Mouse (Mus musculus) adrenal gland, adult 2 months (tissue): ENCODE results near the gene Birc7. TPM values are rescaled to one million over a fixed set of nuclear protein-coding genes. Genes with fewer than 3 reads are reported as not detected.
A peak's percentile ranks its signal among the peaks of the same experiment; 100 is the strongest.

Source experiments
- DNase-seq: peaks from one replicate; pipeline ENCODE4 v3.0.0; 2021
- microRNA-seq, 2 experiments: library from miRNA; unstranded; fragments of <30 nt; microRNA quantifications; one replicate each; pipeline ENCODE4 v1.2.0; 2021
- polyA plus RNA-seq: library from polyadenylated mRNA; depleted of rRNA; stranded (reverse); fragments of >200 nt; gene quantifications from 2 replicates; pipeline ENCODE4 v1.2.3, GENCODE M21; 2012; rRNA removed
- total RNA-seq, 2 experiments: library from RNA; stranded (reverse); gene quantifications; 2 replicates each; pipeline ENCODE4 v1.2.3; 2021

The Birc7 gene
- total and polyA plus RNA-seq, 3 experiments = not detected

DNA sequence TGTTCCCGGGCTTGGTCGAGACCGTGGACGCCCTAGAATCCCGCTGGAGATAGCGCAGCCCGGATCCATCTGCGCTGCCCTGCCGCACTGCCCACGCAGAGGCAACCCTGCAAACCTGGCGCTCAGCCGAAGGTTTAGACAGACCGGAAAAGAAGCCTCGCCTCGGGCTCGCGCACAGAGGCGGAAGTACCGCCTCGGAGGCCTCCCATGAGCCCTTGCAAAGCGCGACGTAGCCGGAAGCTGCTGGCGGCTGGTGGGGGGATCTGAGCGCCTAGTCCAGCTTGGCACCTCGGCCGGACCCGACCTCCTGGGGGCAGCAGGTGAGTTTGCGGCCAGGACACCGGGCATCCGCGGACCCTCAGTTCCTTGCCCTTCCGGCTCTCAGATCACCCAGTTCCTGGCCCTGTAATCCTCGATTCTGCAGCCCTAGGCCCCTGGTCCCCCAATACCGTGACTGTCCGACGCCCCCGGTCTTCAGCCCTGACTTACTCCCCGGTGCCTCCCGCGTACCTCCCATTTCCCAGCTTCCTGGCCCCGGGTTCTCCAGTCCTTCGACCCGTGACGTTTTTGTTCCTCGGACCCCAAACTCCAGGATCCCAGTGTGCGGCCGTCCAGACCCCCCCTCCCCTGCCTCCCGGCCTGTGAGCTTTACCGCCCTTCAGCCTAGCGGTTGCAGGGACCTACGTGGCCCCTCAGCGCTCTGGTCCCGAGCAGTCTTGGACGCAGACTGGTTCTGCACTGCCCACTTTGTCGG, 38.4 kb downstream of the Birc7 start, which contains the start of gene Arfgap1:
Arfgap1 (plus strand) TSS at position 216 of the 754 bp plus-strand sequence.
- peak; percentile 96 for DNase-seq

DNA sequence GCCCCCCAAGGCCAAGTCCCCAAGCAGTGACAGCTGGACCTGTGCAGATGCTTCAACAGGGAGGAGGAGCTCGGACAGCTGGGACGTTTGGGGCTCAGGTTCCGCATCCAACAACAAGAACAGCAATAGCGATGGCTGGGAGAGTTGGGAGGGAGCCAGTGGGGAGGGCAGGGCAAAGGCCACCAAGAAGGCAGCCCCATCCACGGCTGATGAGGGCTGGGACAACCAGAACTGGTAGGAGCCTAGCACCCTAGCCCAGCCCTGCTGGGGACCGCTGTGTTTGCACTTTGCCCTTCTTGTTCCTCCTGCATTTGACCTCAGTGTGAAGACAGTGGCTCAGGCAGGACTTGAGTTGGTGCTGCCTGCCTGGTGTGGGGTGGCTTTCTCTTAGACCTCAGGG, 52.3 kb downstream of the Birc7 start:
- no peak for DNase-seq

Small RNA genes within 50 kb of the gene (microRNA-seq; reads per million reads assigned to microRNA genes)
- gene Mir124a-3 = 0 reads per million in 2 experiments

Other genes with a start within 250 kb of the Birc7 start
- gene Dido1, start 219.0 kb upstream of the Birc7 start, total RNA-seq = 10 to 100 TPM; 36.6 to 38.6 TPM
- gene Dido1, start 219.0 kb upstream of the Birc7 start, polyA plus RNA-seq = 7.3 and 8.7 TPM in 2 replicates
- gene Gid8, start 218.9 kb upstream of the Birc7 start, total RNA-seq = 10 to 100 TPM; 58.3 to 61.8 TPM
- gene Gid8, start 218.9 kb upstream of the Birc7 start, polyA plus RNA-seq = 11.3 and 12.2 TPM in 2 replicates
- under 1 TPM; 0.52 TPM for gene Slc17a9, start 203.8 kb upstream of the Birc7 start, total RNA-seq
- 2.7 and 3.8 TPM in 2 replicates for gene Slc17a9, start 203.8 kb upstream of the Birc7 start, polyA plus RNA-seq
- gene Bhlhe23, start 152.1 kb upstream of the Birc7 start, total RNA-seq = not detected
- not detected in 2 replicates for gene Bhlhe23, start 152.1 kb upstream of the Birc7 start, polyA plus RNA-seq
- gene Ythdf1, start 8.1 kb upstream of the Birc7 start, total RNA-seq = 10 to 100 TPM; 41.8 to 57.9 TPM
- gene Ythdf1, start 8.1 kb upstream of the Birc7 start, polyA plus RNA-seq = 18.1 and 29.5 TPM in 2 replicates
- gene Nkain4, start 25.7 kb downstream of the Birc7 start, total RNA-seq = 1 to 10 TPM; 5.0 to 9.5 TPM
- gene Nkain4, start 25.7 kb downstream of the Birc7 start, polyA plus RNA-seq = 11.9 and 14.3 TPM in 2 replicates
- 10 to 100 TPM; 42.6 to 44.7 TPM for gene Arfgap1, start 38.2 kb downstream of the Birc7 start, total RNA-seq
- 49.2 and 49.4 TPM in 2 replicates for gene Arfgap1, start 38.2 kb downstream of the Birc7 start, polyA plus RNA-seq
- 1 to 10 TPM; 1.6 to 3.3 TPM for gene Col20a1, start 57.5 kb downstream of the Birc7 start, total RNA-seq
- 4.3 and 5.4 TPM in 2 replicates for gene Col20a1, start 57.5 kb downstream of the Birc7 start, polyA plus RNA-seq
- 10 to 100 TPM in 1 of 2 experiments, 1 to 10 TPM in 1; 6.5 to 35.4 TPM for gene Chrna4, start 114.5 kb downstream of the Birc7 start, total RNA-seq
- gene Chrna4, start 114.5 kb downstream of the Birc7 start, polyA plus RNA-seq = 8.9 and 13.8 TPM in 2 replicates
- 1 to 10 TPM; 5.2 to 5.4 TPM for gene Kcnq2, start 206.3 kb downstream of the Birc7 start, total RNA-seq
- 2.8 and 3.7 TPM in 2 replicates for gene Kcnq2, start 206.3 kb downstream of the Birc7 start, polyA plus RNA-seq
- 10 to 100 TPM; 44.0 to 65.9 TPM for gene Eef1a2, start 228.0 kb downstream of the Birc7 start, total RNA-seq
- gene Eef1a2, start 228.0 kb downstream of the Birc7 start, polyA plus RNA-seq = 30.4 and 42.9 TPM in 2 replicates